Mouse (Mus musculus): ENCODE measurements at regions not wholly inside any gene's neighbourhood (a gene's known extent, or its start where the extent isn't known, plus 50 kb on each side); places are given as distances from the start of the nearest gene placed in this dataset.

GRCm38 (mm10) chr8:39315521-39316233 lies 1359.2 kb upstream of the Adam24 start:
- no peak overlapping the region for H3K4me3 ChIP-seq (ENCODE audit: control insufficient read depth in 1 of 2, insufficient read depth in 1 of 2, low read depth in 2 of 2, low read length in 2 of 2)
- no peak for TF ChIP-seq TBP (IDR thresholded peaks at IDR 0.05; ENCODE audit: low read depth, low read length)
- H3K36me3 ChIP-seq (ENCODE audit: control insufficient read depth in 1 of 2, insufficient read depth in 2 of 2, low read length in 2 of 2), result no peaks in the 10 kb centered on the region
- DNase-seq (ENCODE audit: low read depth, low spot score), result no peak
- no peaks in the 10 kb centered on the region for H3K4me1 ChIP-seq (ENCODE audit: control insufficient read depth in 1 of 2, insufficient read depth in 2 of 2, low read length in 2 of 2)
- H3K27ac ChIP-seq (ENCODE audit: control insufficient read depth, low read depth, low read length), result no peak overlapping the region
- no peaks in the 10 kb centered on the region for H3K27me3 ChIP-seq (ENCODE audit: control insufficient read depth in 1 of 2, insufficient read depth in 2 of 2, low read length in 2 of 2)
- H3K9me3 ChIP-seq (replicated peaks; ENCODE audit: insufficient read depth, low read length), result no peaks in the 10 kb centered on the region
- H3K9ac ChIP-seq (ENCODE audit: control insufficient read depth, low read depth, low read length, poor library complexity, severe bottlenecking), result no peak overlapping the region
- H3K79me2 ChIP-seq (ENCODE audit: control insufficient read depth, insufficient read depth, low read length, poor library complexity), result no peaks in the 10 kb centered on the region

GRCm38 (mm10) chr8:39316234-39316568 lies 1358.7 kb upstream of the Adam24 start:
- Histone ChIP-seq H3K4me3 (ENCODE audit: control insufficient read depth in 1 of 2, insufficient read depth in 1 of 2, low read depth in 2 of 2, low read length in 2 of 2) (no peak overlapping the region), H3K36me3 (ENCODE audit: control insufficient read depth in 1 of 2, insufficient read depth in 2 of 2, low read length in 2 of 2) (no peaks in the 10 kb centered on the region), H3K9ac (ENCODE audit: control insufficient read depth, low read depth, low read length, poor library complexity, severe bottlenecking) (no peak overlapping the region), H3K79me2 (ENCODE audit: control insufficient read depth, insufficient read depth, low read length, poor library complexity) (no peaks in the 10 kb centered on the region), H3K4me1 (ENCODE audit: control insufficient read depth in 1 of 2, insufficient read depth in 2 of 2, low read length in 2 of 2) (no peaks in the 10 kb centered on the region), H3K9me3 (replicated peaks; ENCODE audit: insufficient read depth, low read length) (no peaks in the 10 kb centered on the region), H3K27me3 (ENCODE audit: control insufficient read depth in 1 of 2, insufficient read depth in 2 of 2, low read length in 2 of 2) (no peaks in the 10 kb centered on the region), H3K27ac (ENCODE audit: control insufficient read depth, low read depth, low read length) (no peak overlapping the region)
- TF ChIP-seq BHLHE40 (IDR thresholded peaks at IDR 0.05; ENCODE audit: borderline replicate concordance, low read depth, low read length) (no peak), ZC3H11A (IDR thresholded peaks at IDR 0.05; ENCODE audit: low read depth, low read length) (no peak), CTCF (IDR thresholded peaks at IDR 0.05 in 2 of 3, conservative IDR thresholded peaks at IDR 0.05 in 1 of 3; ENCODE audit: control insufficient read depth in 1 of 3, insufficient read depth in 1 of 3, low read depth in 2 of 3, low read length in 3 of 3, poor library complexity in 1 of 3, severe bottlenecking in 1 of 3) (no peak), ETS1 (IDR thresholded peaks at IDR 0.05; ENCODE audit: low read depth, low read length) (no peak), HCFC1 (IDR thresholded peaks at IDR 0.05; ENCODE audit: low read depth, low read length) (no peak), ELF1 (IDR thresholded peaks at IDR 0.05; ENCODE audit: low read depth, low read length) (no peak), NELFE (IDR thresholded peaks at IDR 0.05; ENCODE audit: low read depth, low read length) (no peak), TBP (IDR thresholded peaks at IDR 0.05; ENCODE audit: low read depth, low read length) (no peak), GATA1 (IDR thresholded peaks at IDR 0.05; ENCODE audit: low read depth, low read length) (no peak), NRF1 (IDR thresholded peaks at IDR 0.05; ENCODE audit: insufficient read depth, low read depth, low read length, poor library complexity, severe bottlenecking) (no peak), MAZ (IDR thresholded peaks at IDR 0.05; ENCODE audit: low read depth, low read length) (no peak), MAFK (IDR thresholded peaks at IDR 0.05; ENCODE audit: borderline replicate concordance, low read depth, low read length) (no peak), RAD21 (IDR thresholded peaks at IDR 0.05; ENCODE audit: low read depth, low read length) (no peak), GABPA (IDR thresholded peaks at IDR 0.05; ENCODE audit: low read depth, low read length) (no peak)
- DNase-seq (ENCODE audit: low read depth, low spot score), result no peak

- H3K4me1 ChIP-seq (ENCODE audit: control insufficient read depth in 1 of 2, insufficient read depth in 2 of 2, low read length in 2 of 2), result no peaks in the 10 kb centered on the region
- no peaks in the 10 kb centered on the region for H3K9me3 ChIP-seq (replicated peaks; ENCODE audit: insufficient read depth, low read length)
- TF ChIP-seq NELFE (IDR thresholded peaks at IDR 0.05; ENCODE audit: low read depth, low read length) (no peak), POLR2AphosphoS2 (IDR thresholded peaks at IDR 0.05; ENCODE audit: low read length) (no peak), EP300 (IDR thresholded peaks at IDR 0.05; ENCODE audit: low read depth in 1 of 2, low read length in 2 of 2) (no peak), MAFK (IDR thresholded peaks at IDR 0.05; ENCODE audit: borderline replicate concordance, low read depth, low read length) (no peak), POLR2AphosphoS5 (IDR thresholded peaks at IDR 0.05; ENCODE audit: borderline replicate concordance, low read depth, low read length) (no peak), GATA1 (IDR thresholded peaks at IDR 0.05; ENCODE audit: low read depth, low read length) (no peak), CHD2 (IDR thresholded peaks at IDR 0.05; ENCODE audit: low read length) (no peak)
- H3K36me3 ChIP-seq (ENCODE audit: control insufficient read depth in 1 of 2, insufficient read depth in 2 of 2, low read length in 2 of 2), result no peaks in the 10 kb centered on the region
- H3K79me2 ChIP-seq (ENCODE audit: control insufficient read depth, insufficient read depth, low read length, poor library complexity), result no peaks in the 10 kb centered on the region
- DNase-seq (ENCODE audit: low read depth, low spot score), result no peak
- H3K4me3 ChIP-seq (ENCODE audit: control insufficient read depth in 1 of 2, insufficient read depth in 1 of 2, low read depth in 2 of 2, low read length in 2 of 2), result no peak overlapping the region
- H3K27me3 ChIP-seq (ENCODE audit: control insufficient read depth in 1 of 2, insufficient read depth in 2 of 2, low read length in 2 of 2), result no peaks in the 10 kb centered on the region
- no peak overlapping the region for H3K27ac ChIP-seq (ENCODE audit: control insufficient read depth, low read depth, low read length)
- H3K9ac ChIP-seq (ENCODE audit: control insufficient read depth, low read depth, low read length, poor library complexity, severe bottlenecking), result no peak overlapping the region
Measured at GRCm38 (mm10) chr8:39329378-39329777, 1345.5 kb upstream of the Adam24 start.

Data from MEL (cell line).